Mouse (Mus musculus) ES-E14 (cell line): ENCODE data around the gene Epha8. TPM values are rescaled to one million over a fixed set of nuclear protein-coding genes. Genes with fewer than 3 reads are reported as not detected.
A peak's percentile ranks its signal among the peaks of the same experiment; 100 is the strongest.

Experiments
- DNase-seq: peaks from one replicate; pipeline ENCODE4 v3.0.0-alpha.2; 2013; ENCODE audit warnings: low read depth, low spot score
- H3K27ac ChIP-seq: 2 replicates; pipeline ENCODE4 v1.5.1; 2012; ENCODE audit warnings: low read depth, mild to moderate bottlenecking, low read length, moderate library complexity, mixed read lengths; ENCODE audit not compliant: poor library complexity, insufficient read depth, severe bottlenecking
- H3K36me3 ChIP-seq: 2 replicates; pipeline ENCODE4 v1.6.1; 2012; ENCODE audit warnings: mild to moderate bottlenecking, low read length, moderate library complexity, mixed read lengths; ENCODE audit not compliant: control insufficient read depth, poor library complexity, insufficient read depth, severe bottlenecking
- H3K4me1 ChIP-seq, 2 experiments: fragments of 150-350 bp in 1 of 2; sonication (generic) in 1 of 2; 2 replicates each; pipeline ENCODE4 v1.6.1; 2012; ENCODE audit warnings: low read length in 2 of 2, mild to moderate bottlenecking in 1 of 2, mixed read lengths in 1 of 2; ENCODE audit not compliant: control insufficient read depth in 2 of 2, insufficient read depth in 2 of 2, poor library complexity in 1 of 2
- H3K4me3 ChIP-seq, 2 experiments: fragments of 150-350 bp in 1 of 2; sonication (generic) in 1 of 2; 2 replicates each; pipeline ENCODE4 v1.5.1; 2012; ENCODE audit warnings: low read length in 2 of 2, low read depth in 1 of 2, mild to moderate bottlenecking in 1 of 2, mixed read lengths in 1 of 2; ENCODE audit not compliant: insufficient read depth in 1 of 2, poor library complexity in 1 of 2, severe bottlenecking in 1 of 2
- H3K9ac ChIP-seq: 2 replicates; pipeline ENCODE4 v1.6.1; 2012; ENCODE audit warnings: low read depth, mild to moderate bottlenecking, low read length, mixed read lengths; ENCODE audit not compliant: poor library complexity, insufficient read depth, severe bottlenecking
- H3K9me3 ChIP-seq: fragments of 150-350 bp; sonication (generic); 2 replicates; pipeline ENCODE4 v1.6.1; 2012; ENCODE audit warnings: low read depth, mild to moderate bottlenecking, low read length; ENCODE audit not compliant: control insufficient read depth, insufficient read depth
- CHD2 ChIP-seq: IDR thresholded peaks from 2 replicates; pipeline ENCODE4 v1.6.1; 2014; ENCODE audit warnings: mild to moderate bottlenecking, low read depth, low read length, inconsistent platforms
- HCFC1 ChIP-seq: IDR thresholded peaks from 2 replicates; pipeline ENCODE4 v1.6.1; 2012; ENCODE audit warnings: low read length, inconsistent platforms, borderline replicate concordance; ENCODE audit not compliant: insufficient read depth
- MAFK ChIP-seq: IDR thresholded peaks from 2 replicates; pipeline ENCODE4 v1.6.1; 2014; ENCODE audit warnings: mild to moderate bottlenecking, low read depth, low read length, inconsistent platforms; ENCODE audit not compliant: insufficient read depth
- ZC3H11A ChIP-seq: IDR thresholded peaks from 2 replicates; pipeline ENCODE4 v1.6.1; 2012; ENCODE audit warnings: low read depth, mild to moderate bottlenecking, inconsistent platforms, low read length, borderline replicate concordance
- ZNF384 ChIP-seq: IDR thresholded peaks from 2 replicates; pipeline ENCODE4 v1.6.1; 2012; ENCODE audit warnings: low read depth, low read length, inconsistent platforms
- in situ Hi-C, 2 experiments: fragments of 600-800 bp; cut with MboI; formaldehyde crosslinking; loops; one replicate each; pipeline ENCODE4 v1.15.1; 2025; ENCODE audit warnings: low sequenced_read_pairs in 2 of 2, inconsistent platforms in 1 of 2; ENCODE audit not compliant: unreplicated experiment in 2 of 2
- total RNA-seq: library from RNA; depleted of rRNA; stranded (reverse); fragments of 300-350 nt; gene quantifications from 2 replicates; pipeline ENCODE4 v1.2.3, GENCODE M21; 2012

Gene Epha8
- total RNA-seq, 1 experiment = 1.0 TPM

DNA sequence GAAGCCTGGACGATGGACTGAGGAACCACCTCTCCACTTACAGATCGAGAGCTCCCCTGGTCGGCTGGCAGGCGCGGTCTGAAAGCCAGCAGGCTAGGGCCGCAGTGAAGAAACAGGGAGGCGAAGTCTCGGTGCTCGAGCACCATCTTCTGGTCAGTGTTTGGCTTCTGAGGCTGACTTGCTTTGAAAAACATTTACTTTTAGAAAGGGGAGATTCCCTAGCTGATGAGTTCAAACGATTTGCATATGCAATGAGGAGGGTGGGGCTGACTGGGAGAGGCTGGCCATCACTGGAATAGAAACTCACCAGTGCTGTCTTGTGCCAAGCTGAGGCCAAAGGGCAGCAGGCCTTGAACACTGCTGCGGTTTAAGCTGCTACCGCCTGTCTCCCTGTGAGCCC, 24.7 kb upstream of the Epha8 start:
- no peak overlapping the region for H3K27ac ChIP-seq
- DNase-seq = peak; percentile 52
- H3K4me3 ChIP-seq = no peak overlapping the region; a peak in 1 of 4 replicates
- TF ChIP-seq CHD2 = no peak
- no peak for TF ChIP-seq ZNF384
- TF ChIP-seq MAFK = no peak
- TF ChIP-seq ZC3H11A = peak; percentile 40; the same call in 1 of the 2 replicates
- TF ChIP-seq HCFC1 = no peak
- in situ Hi-C loops = no loop called here
- no peaks in the 10 kb centered on the region for H3K9me3 ChIP-seq
- H3K36me3 ChIP-seq = no peaks in the 10 kb centered on the region
- H3K9ac ChIP-seq = no peak overlapping the region
- peaks cover 0 to 9% of the 10 kb centered on the region in 2 experiments; a peak in 1 of 4 replicates for H3K4me1 ChIP-seq

DNA sequence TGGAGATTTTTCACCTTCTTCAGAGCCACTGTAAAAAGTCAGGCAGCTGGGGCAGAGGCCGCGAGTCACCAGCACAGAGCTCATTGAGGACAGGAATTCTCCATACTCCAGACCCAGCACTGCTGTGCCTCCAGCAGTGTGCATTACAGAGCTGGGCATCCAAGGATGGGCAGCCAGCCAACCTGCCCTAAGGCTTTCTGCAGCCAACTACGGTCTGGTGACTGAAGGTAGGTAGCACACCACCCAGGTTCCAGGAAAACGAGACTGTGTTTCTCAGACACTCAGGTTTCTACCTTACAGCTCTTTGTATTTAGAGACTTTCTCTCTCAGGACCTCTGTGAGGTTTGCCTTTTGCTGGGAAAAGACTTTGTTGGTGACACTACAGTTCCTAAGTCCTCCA, 24.3 kb upstream of the Epha8 start:
- Histone ChIP-seq H3K27ac (no peak overlapping the region), H3K9me3 (no peaks in the 10 kb centered on the region), H3K9ac (no peak overlapping the region), H3K4me3 (no peak overlapping the region), H3K36me3 (no peaks in the 10 kb centered on the region), H3K4me1 (peaks cover 0 to 9% of the 10 kb centered on the region in 2 experiments; a peak in 1 of 4 replicates)
- in situ Hi-C loops = no loop called here
- TF ChIP-seq ZNF384 = no peak
- no peak for TF ChIP-seq MAFK
- no peak for TF ChIP-seq HCFC1
- TF ChIP-seq CHD2 = no peak
- no peak for TF ChIP-seq ZC3H11A
- DNase-seq = no peak

DNA sequence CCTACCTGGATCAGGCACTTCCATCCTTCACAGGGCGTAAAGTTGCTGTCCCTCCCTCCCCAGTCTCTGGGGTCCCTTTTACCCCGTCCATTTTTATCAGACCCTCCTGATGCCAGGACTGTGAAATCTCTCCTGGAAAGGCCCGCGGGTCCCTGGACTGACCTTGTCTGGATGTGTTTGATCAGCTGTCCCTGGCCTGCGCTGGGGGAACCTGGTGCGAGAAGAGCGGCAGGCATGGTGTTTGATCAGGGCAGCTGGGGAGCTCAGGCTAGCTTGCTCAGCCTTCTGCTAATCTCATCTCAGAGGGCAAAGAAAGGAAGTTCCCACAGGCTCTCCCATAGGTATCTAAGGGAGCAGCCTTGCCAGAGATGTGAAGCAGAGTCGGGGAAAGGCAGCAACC, 20.6 kb upstream of the Epha8 start:
- Histone ChIP-seq H3K27ac (no peak overlapping the region), H3K9ac (no peak overlapping the region), H3K36me3 (no peaks in the 10 kb centered on the region), H3K4me1 (peaks cover 0 to 2% of the 10 kb centered on the region in 2 experiments; a peak in 1 of 4 replicates), H3K4me3 (no peak overlapping the region), H3K9me3 (no peaks in the 10 kb centered on the region)
- DNase-seq = no peak
- in situ Hi-C loops = no loop called here
- TF ChIP-seq ZNF384 (no peak), ZC3H11A (no peak), CHD2 (no peak), HCFC1 (no peak), MAFK (no peak)

DNA sequence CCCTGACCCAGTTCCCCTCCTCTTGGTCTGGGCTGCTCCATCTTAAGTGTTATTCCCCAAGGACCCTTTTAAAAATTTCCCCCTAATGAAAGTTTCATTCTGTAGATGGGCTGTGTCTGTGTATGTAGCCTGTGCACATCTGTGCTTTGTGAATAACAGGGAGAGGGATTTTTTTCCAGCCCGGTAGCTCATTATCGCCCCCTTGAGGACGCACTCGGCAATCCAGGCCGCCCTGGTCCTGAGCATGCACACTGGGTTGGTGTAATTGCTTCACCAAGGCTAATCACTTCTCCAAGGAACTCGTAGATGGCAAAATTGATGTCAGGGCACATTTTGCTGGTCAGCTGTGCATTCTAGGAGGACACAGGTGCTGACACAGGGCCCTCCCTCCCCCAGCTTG, 14.3 kb upstream of the Epha8 start:
- in situ Hi-C loops = no loop called here
- no peaks in the 10 kb centered on the region for H3K36me3 ChIP-seq
- H3K9ac ChIP-seq = no peak overlapping the region
- H3K4me1 ChIP-seq = no peaks in the 10 kb centered on the region; a peak in 1 of 4 replicates
- H3K27ac ChIP-seq = no peak overlapping the region
- TF ChIP-seq ZC3H11A = no peak; the same call in 1 of the 2 replicates
- TF ChIP-seq ZNF384 = peak; percentile 66
- no peak overlapping the region for H3K4me3 ChIP-seq
- peak; percentile 48 for DNase-seq
- H3K9me3 ChIP-seq = no peaks in the 10 kb centered on the region

DNA sequence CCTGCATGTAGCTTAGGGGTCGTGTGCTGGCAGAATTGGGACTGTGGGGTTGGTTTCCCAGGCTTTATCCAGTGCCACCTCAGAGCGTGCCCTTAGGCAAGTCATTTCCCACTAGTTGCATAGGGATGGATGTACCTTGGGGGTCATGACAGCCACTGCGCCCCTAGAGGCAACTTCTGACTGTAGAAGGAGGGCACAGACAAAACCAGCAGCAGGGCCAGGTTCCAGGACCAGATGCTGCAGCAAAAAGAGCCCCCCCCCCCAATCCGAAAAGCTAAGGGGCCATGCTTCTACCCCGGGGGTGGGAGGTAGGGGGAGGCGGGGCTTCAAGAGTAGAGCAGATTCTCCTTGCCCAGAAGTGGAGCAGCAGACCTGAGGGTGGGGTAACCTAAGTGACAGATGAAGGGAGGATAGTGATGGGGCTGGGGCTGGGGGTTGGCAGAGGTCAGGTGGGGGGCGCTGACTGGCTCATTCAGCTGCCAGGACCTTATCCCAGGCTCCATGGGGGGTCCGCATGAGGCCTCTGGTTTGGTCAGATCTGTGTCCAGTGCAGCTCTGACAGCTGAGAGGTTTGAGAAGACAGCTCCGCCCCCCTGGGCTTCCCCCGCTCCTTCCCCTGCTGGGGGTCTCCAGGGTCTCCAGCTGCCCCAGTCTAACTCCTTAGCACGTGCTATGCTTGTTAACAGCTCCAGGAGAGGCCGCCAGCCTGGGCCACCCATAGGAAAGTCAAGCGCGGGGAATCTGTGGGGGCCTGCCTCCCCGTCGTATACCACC, 13.1 kb upstream of the Epha8 start:
- Histone ChIP-seq H3K4me1 (peaks cover 0 to 2% of the 10 kb centered on the region in 2 experiments; a peak in 1 of 4 replicates), H3K4me3 (no peak overlapping the region), H3K9ac (no peak overlapping the region), H3K9me3 (no peaks in the 10 kb centered on the region), H3K27ac (no peak overlapping the region), H3K36me3 (no peaks in the 10 kb centered on the region)
- DNase-seq = no peak
- TF ChIP-seq ZNF384 (no peak), ZC3H11A (no peak), CHD2 (no peak), HCFC1 (no peak), MAFK (no peak)
- in situ Hi-C loops = no loop called here
